Mouse (Mus musculus) G1E (cell line): ENCODE results near the gene Fam198a.

Experiments used
- CTCF ChIP-seq: IDR thresholded peaks from 2 replicates; pipeline ENCODE4 v1.5.1; 2012; ENCODE audit warnings: low read depth, low read length, inconsistent platforms, mixed read lengths
- GATA2 ChIP-seq: IDR thresholded peaks from 2 replicates; pipeline ENCODE4 v1.6.1; 2012; ENCODE audit warnings: low read depth, low read length, inconsistent platforms, borderline replicate concordance

DNA sequence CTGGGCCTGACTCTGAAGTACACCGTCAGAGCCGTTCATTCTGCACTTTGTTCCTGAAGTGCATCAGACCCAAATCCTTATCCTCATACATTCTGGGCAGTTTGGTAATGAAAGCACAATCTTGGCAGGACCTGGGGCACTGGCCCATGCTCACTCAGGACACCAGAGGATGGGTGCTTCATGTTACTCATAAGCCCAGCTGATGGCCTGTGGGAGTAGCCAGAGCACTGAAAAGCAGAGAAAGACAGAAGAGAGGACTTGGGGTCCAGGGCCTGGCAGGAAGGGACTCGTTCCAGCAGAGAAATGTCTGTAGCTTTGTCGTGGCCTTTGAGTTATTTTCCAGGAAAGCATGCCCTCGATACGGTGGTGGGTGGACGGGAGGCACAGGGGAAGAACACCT is 79.0 kb downstream of the Fam198a start:
- TF ChIP-seq CTCF (no peak), GATA2 (no peak)
